Mouse (Mus musculus) liver, adult 2 months (tissue): ENCODE results near the gene Fam76a.
"Not testable (repeated sequence)": the region's sequence is repeated elsewhere in the genome, so short reads cannot be mapped to it uniquely, and the experiment has no call there.

Experiments used
- CTCF ChIP-seq: fragments of 200-500 bp; IDR thresholded peaks from 2 replicates; pipeline ENCODE4 v1.5.1; 2011; ENCODE audit warnings: low read depth, low read length, control low read depth
- POLR2A ChIP-seq: fragments of 200-500 bp; IDR thresholded peaks from 2 replicates; pipeline ENCODE4 v1.6.1; 2011; ENCODE audit warnings: low read length, control low read depth; ENCODE audit not compliant: insufficient read depth; ENCODE audit errors: extremely low read depth

GRCm38 (mm10) chr4:132926520-132926919, 4.2 kb upstream of the Fam76a start:
- TF ChIP-seq CTCF, POLR2A: not testable (repeated sequence)
